Mouse (Mus musculus) adrenal gland, postnatal 10 days (tissue): ENCODE results near the gene Mthfs. TPM values are rescaled to one million over a fixed set of nuclear protein-coding genes. Genes with fewer than 3 reads are reported as not detected.
"Not testable (repeated sequence)": the region's sequence is repeated elsewhere in the genome, so short reads cannot be mapped to it uniquely, and the experiment has no call there.

ENCODE experiments used
- DNase-seq: peaks from one replicate; pipeline ENCODE4 v3.0.0; 2021; ENCODE audit warnings: mixed read lengths
- long read RNA-seq, 2 experiments: library from polyadenylated mRNA; stranded (forward); transcript quantifications; one replicate each; pipeline ENCODE4 v2.0.0; 2021
- total RNA-seq, 2 experiments: library from RNA; stranded (reverse); gene quantifications; 2 replicates each; pipeline ENCODE4 v1.2.3; 2021

Mthfs gene
- 10 to 100 TPM; 39.5 to 44.3 TPM for total RNA-seq
- long read RNA-seq, experiment 1, transcript Mthfs-201 (3 exons, 816 nt), result major isoform, 10 of 47 reads
- long read RNA-seq, experiment 1, partial matches to known transcripts, result 0 of 47 reads
- long read RNA-seq, experiment 1, other reads (novel, unspliced or antisense), result 31 of 47 reads
- long read RNA-seq, experiment 2, transcript Mthfs-201 (3 exons, 816 nt), result major isoform, 12 of 22 reads
- long read RNA-seq, experiment 2, partial matches to known transcripts, result 0 of 22 reads
- long read RNA-seq, experiment 2, other reads (novel, unspliced or antisense), result 7 of 22 reads

- not testable (repeated sequence) for DNase-seq
Measured at GRCm38 (mm10) chr9:89210353-89211064, at the start of gene Mthfs. Mthfs (plus strand) TSS chr9:89210676.

GRCm38 (mm10) chr9:89172539-89172938 is 37.9 kb upstream of the Mthfs start:
- not testable (repeated sequence) for DNase-seq

GRCm38 (mm10) chr9:89178833-89179232 is 31.6 kb upstream of the Mthfs start:
- peak; percentile 84 for DNase-seq

- not testable (repeated sequence) for DNase-seq
Measured at GRCm38 (mm10) chr9:89179469-89179868, 31.0 kb upstream of the Mthfs start.

GRCm38 (mm10) chr9:89187006-89187405 is 23.5 kb upstream of the Mthfs start:
- not testable (repeated sequence) for DNase-seq

DNA sequence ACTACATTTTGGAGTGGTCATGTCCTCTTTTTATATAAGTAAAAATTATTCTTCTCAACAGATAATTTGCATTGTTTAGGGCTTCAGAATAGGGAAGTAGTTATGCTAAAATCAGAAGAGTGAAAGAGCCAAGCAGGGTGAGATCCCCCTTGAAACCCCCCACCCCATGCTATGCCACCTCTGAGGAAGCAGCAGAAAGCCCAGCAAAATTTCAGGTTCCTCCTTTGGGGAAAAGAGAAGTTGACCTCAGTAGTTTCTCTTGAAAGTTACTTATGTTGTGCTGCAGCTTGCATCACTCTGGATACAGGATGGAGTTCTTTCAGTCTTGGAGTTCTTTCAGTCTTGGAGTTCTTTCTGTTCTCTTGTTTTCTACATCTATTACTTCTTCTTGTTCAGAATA is 15.0 kb upstream of the Mthfs start:
- DNase-seq, result not testable (repeated sequence)

DNA sequence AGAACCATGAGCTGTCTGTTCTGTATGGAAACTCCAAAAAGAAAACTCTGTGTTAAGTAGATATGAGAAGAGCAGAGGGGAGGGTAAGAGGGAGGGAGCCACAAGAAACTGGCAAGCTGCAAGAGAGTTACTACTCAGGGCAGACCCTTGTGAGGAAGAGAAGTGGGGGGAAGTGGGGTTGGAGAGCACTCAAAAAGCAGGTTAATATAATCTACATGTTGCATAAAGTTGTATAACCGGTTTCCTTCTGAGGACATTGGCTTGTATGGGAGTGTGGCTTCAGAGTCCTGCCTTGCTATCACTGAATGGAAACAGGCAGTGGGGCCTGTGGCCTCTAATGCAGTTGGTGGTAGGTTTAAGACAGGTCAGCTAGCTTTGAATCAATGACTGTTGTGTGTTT is 13.0 kb upstream of the Mthfs start:
- DNase-seq, result not testable (repeated sequence)

GRCm38 (mm10) chr9:89198349-89198748 is 12.1 kb upstream of the Mthfs start:
- not testable (repeated sequence) for DNase-seq

DNA sequence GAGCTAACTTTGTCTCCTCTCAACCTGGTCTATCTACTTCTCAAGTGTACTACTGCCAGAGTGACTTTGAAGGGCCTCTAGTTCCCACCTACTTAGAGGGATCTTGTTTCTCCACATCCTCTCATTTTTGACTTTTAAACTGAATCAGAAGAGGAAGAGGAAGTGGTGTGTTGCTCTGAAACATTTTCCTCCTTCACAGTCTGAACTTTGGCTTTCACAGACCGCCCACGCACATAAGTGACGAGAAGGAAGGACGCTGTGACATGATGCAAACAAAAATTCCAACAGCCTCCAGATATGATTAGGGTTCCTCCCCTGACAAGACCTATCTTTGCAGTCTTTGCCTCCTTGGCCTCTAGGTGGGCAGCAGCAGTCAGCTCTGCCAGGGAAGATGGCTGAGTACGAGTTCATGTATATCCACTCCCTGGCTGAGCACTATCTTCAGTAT is 11.5 kb upstream of the Mthfs start, which contains the start of the genes Bcl2a1b and Gm29094:
Bcl2a1b (plus strand) TSS at position 241 of the 448 bp plus-strand sequence.
Gm29094 (plus strand) TSS at position 411 of the 448 bp plus-strand sequence.
- not testable (repeated sequence) for DNase-seq

GRCm38 (mm10) chr9:89202256-89202655 is 8.2 kb upstream of the Mthfs start:
- DNase-seq, result not testable (repeated sequence)

DNA sequence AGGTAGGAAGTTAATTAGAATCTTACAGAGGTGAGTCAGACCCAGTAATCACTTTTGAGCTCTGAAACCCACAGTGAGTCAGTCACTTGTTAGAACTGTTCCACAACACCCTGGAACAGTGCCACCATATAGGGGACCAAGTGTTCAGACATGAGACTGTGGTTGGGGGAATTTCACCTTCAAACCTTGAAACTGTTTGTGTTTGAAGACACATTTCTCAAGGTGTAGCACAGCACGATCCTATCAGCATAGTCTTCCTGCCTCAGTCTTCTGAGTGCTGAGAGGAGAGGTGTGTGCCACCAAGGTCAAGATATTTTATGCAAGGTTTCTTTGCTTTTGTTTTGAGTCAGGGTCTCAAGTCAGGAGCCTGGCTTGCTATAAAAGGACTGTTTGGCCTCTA is 1.5 kb upstream of the Mthfs start:
- not testable (repeated sequence) for DNase-seq

- peak; percentile 90 for DNase-seq
Measured at GRCm38 (mm10) chr9:89211065-89211858, 786 bp downstream of the Mthfs start.

- peak; percentile 46 for DNase-seq
Measured at GRCm38 (mm10) chr9:89212428-89212827, 2.0 kb downstream of the Mthfs start.

GRCm38 (mm10) chr9:89218174-89218573 is 7.7 kb downstream of the Mthfs start:
- DNase-seq, result not testable (repeated sequence)

GRCm38 (mm10) chr9:89219668-89220067 is 9.2 kb downstream of the Mthfs start:
- not testable (repeated sequence) for DNase-seq

DNA sequence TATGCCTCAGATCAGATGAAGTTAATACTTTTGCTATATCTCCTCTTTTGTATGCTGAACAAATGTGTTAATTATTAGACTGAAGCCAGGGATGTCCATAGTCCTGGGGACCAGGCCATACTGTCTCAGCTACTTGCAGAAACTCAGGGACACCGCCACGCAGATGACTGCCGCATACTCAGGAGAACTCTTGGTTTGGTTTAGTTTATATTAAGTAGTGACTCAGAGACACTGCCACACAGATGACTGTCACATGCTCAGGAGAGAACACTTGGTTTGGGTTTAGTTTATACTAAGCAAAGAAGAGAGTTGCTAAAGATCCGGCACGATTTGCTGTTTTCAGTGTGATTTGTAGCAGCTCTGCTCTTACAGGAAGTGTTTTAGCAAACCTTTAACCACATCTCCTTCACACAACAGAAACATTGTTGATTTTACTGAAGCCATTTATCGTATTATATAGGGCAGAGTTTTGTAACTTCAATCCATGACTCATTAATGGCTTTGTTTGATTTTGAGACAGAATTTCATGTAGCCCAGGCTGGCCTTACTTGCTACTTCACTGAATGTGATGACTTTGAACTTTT is 10.3 kb downstream of the Mthfs start:
- not testable (repeated sequence) for DNase-seq

- no peak for DNase-seq
Measured at GRCm38 (mm10) chr9:89226071-89226470, 15.6 kb downstream of the Mthfs start.

- DNase-seq, result no peak
Measured at GRCm38 (mm10) chr9:89228122-89228521, 17.6 kb downstream of the Mthfs start.

- peak; percentile 59 for DNase-seq
Measured at GRCm38 (mm10) chr9:89230897-89231497, 20.5 kb downstream of the Mthfs start.

DNA sequence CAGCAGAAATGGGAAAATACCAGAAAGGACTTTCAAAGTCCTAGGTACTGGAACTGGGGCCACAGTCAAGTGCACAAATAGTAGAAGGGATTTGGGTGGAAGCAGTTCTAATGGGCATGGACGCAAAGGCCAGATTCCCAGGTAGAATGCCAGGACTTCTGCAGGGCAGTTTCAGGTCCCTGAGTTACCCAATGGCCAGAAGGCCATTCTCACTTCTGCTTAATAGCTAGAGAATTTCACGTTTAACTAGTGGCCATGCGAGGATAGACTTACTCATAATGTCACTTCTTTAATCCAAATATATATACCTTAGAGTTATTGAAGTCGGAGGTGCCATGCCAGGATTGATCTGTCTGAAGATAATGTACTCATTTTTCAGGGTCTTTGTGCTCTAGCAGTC is 26.7 kb downstream of the Mthfs start:
- DNase-seq, result not testable (repeated sequence)

- DNase-seq, result not testable (repeated sequence)
Measured at GRCm38 (mm10) chr9:89238976-89239505, 28.6 kb downstream of the Mthfs start.
